Comparison of ENCODE assay signal across 8 mouse cellular contexts in the genomic region with DNA sequence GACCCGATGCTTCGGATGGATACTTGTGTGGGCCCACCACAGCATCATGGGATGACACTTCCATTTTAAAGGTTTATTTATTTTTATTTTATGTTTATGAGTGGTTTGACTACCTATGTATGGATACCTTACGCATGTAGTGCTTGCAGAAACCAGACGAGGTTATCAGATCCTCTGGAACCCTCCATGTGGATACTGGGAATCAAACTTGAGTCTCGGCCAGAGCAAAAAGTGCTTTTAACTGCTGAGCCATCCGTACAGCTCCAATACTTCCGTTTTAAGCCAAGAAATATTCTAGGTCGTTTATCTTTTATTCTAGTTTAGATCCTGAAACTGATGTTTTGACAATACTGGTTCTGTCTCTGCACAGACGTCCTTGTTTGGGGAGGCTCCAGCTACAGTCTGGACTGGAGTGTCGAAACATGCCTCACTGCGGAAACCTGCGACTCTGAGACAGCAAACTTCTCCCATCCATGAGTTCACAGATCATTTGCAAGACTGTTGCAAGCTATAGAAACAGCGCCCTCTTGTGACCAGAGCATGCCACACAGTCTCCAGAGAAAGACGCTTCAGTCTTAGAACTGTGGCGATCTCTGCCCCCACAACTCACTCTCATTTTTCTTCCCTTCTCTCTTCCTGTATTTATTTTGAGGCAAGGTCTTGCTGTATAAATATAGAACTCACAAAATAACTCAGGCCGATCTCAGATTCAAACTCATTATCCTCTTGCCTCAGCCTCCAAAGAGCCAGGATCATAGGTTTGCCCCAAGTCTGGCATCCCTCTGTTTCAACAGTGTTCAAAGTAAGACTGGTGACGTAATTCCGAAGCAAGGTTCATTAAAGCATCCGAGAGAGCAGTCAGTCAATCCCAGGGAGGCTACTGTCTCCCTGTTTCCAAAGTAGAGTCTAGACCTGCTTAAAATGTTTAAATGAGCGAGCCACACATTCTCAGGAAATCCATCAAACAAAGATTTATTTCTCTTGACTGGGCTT. TPM values are rescaled to one million over a fixed set of nuclear protein-coding genes. Genes with fewer than 3 reads are reported as not detected.
A peak's percentile ranks its signal among the peaks of the same experiment; 100 is the strongest.
DNase-seq lines count a peak whose midpoint lies in the region; ATAC-seq and TF ChIP-seq lines count a peak whose summit lies in the region.

No protein-coding gene starts in this region.

- H3K9me3 ChIP-seq in forebrain, embryonic 11.5 days (ENCODE audit: control insufficient read depth, low read length) = no peaks in the 10 kb centered on the region
- H3K9me3 ChIP-seq in heart, embryonic 16.5 days (replicated peaks; ENCODE audit: control insufficient read depth, low read length) = no peaks in the 10 kb centered on the region
- H3K9me3 ChIP-seq in liver, embryonic 14.5 days (ENCODE audit: control insufficient read depth, low read length) = no peaks in the 10 kb centered on the region
- H3K9me3 ChIP-seq in neural tube, embryonic 11.5 days (ENCODE audit: control insufficient read depth, low read length) = no peaks in the 10 kb centered on the region
- no peaks in the 10 kb centered on the region for H3K9me3 ChIP-seq in stomach, embryonic 16.5 days (replicated peaks; ENCODE audit: control insufficient read depth, low read length)

- H3K4me2 ChIP-seq in forebrain, embryonic 11.5 days (ENCODE audit: low read depth, low read length, severe bottlenecking) = 0 out of 2 replicates have a peak overlapping the region, but pooled peaks have one; percentile 15
- peak overlapping the region; percentile 28; the same call in 1 of the 2 replicates for H3K4me2 ChIP-seq in heart, embryonic 16.5 days (ENCODE audit: low read depth, low read length)
- peak overlapping the region; percentile 11; the same call in 1 of the 2 replicates for H3K4me2 ChIP-seq in liver, embryonic 14.5 days (ENCODE audit: low read depth)
- H3K4me2 ChIP-seq in neural tube, embryonic 11.5 days (ENCODE audit: low read depth) = no peak overlapping the region
- peak overlapping the region; percentile 32; the same call in 1 of the 2 replicates for H3K4me2 ChIP-seq in stomach, embryonic 16.5 days (ENCODE audit: low read depth, low read length)

- H3K27ac ChIP-seq in forebrain, embryonic 11.5 days (ENCODE audit: low read depth, low read length) = no peak overlapping the region
- H3K27ac ChIP-seq in heart, embryonic 16.5 days (ENCODE audit: low read length) = no peak overlapping the region
- H3K27ac ChIP-seq in liver, embryonic 14.5 days = no peak overlapping the region
- H3K27ac ChIP-seq in neural tube, embryonic 11.5 days (ENCODE audit: low read depth, low read length) = no peak overlapping the region
- H3K27ac ChIP-seq in stomach, embryonic 16.5 days (ENCODE audit: low read length) = no peak overlapping the region

- TF ChIP-seq EP300 in liver, embryonic 14.5 days (IDR thresholded peaks at IDR 0.05; ENCODE audit: low read depth) = no peak

- peak; percentile 84 to 89 for DNase-seq in CD8-positive naive resting alpha-beta T cell, adult 2 months (ENCODE audit: low read depth in 2 of 2, low spot score in 2 of 2)
- DNase-seq in c-Kit-positive CD71-negative TER-119-negative erythroid progenitor cells, embryonic 14.5 days (ENCODE audit: low read depth) = peak; percentile 90
- DNase-seq in forebrain, embryonic 11.5 days (ENCODE audit: low spot score) = peak; percentile 89
- DNase-seq in kidney, postnatal 25 days = peak; percentile 89 to 96
- peak; percentile 59 to 67 (median 64) for DNase-seq in liver, embryonic 14.5 days (ENCODE audit: low read depth in 3 of 3, low spot score in 3 of 3)
- peak; percentile 87 for DNase-seq in neural tube, embryonic 11.5 days (ENCODE audit: low spot score)

- no peak overlapping the region for H3K4me3 ChIP-seq in forebrain, embryonic 11.5 days (ENCODE audit: low read depth, low read length)
- no peak overlapping the region for H3K4me3 ChIP-seq in heart, embryonic 16.5 days (ENCODE audit: low read length)
- 0 out of 4 replicates have a peak overlapping the region, but pooled peaks of 1 of the 2 experiments have one; percentile 2 for H3K4me3 ChIP-seq in liver, embryonic 14.5 days (ENCODE audit: insufficient read depth in 1 of 2, low read depth in 2 of 2, low read length in 2 of 2)
- no peak overlapping the region for H3K4me3 ChIP-seq in neural tube, embryonic 11.5 days (ENCODE audit: low read depth, low read length)
- no peak overlapping the region for H3K4me3 ChIP-seq in stomach, embryonic 16.5 days (replicated peaks; ENCODE audit: low read length)

- no peaks in the 10 kb centered on the region for H3K4me1 ChIP-seq in forebrain, embryonic 11.5 days (replicated peaks; ENCODE audit: control insufficient read depth, insufficient read depth, low read length)
- H3K4me1 ChIP-seq in heart, embryonic 16.5 days (ENCODE audit: control insufficient read depth, insufficient read depth, low read length) = peaks cover 5% of the 10 kb centered on the region; the same call in 1 of the 2 replicates
- peaks cover 0 to 7% of the 10 kb centered on the region in 2 experiments; a peak in 2 of 4 replicates for H3K4me1 ChIP-seq in liver, embryonic 14.5 days (replicated peaks; ENCODE audit: control insufficient read depth in 2 of 2, insufficient read depth in 2 of 2, low read length in 1 of 2)
- H3K4me1 ChIP-seq in neural tube, embryonic 11.5 days (ENCODE audit: control insufficient read depth, insufficient read depth, low read length) = no peaks in the 10 kb centered on the region; the same call in 1 of the 2 replicates
- no peaks in the 10 kb centered on the region; the same call in 1 of the 2 replicates for H3K4me1 ChIP-seq in stomach, embryonic 16.5 days (ENCODE audit: control insufficient read depth, insufficient read depth, low read length)

- peak; percentile 77 for ATAC-seq in forebrain, embryonic 11.5 days (replicated peaks; ENCODE audit: low FRiP score)
- peak; percentile 49; the same call in 1 of the 2 replicates for ATAC-seq in heart, embryonic 16.5 days (replicated peaks; ENCODE audit: extremely low read depth, insufficient read depth, low FRiP score)
- ATAC-seq in liver, embryonic 14.5 days (ENCODE audit: insufficient read depth) = peak; percentile 61
- ATAC-seq in neural tube, embryonic 11.5 days (ENCODE audit: insufficient read depth, low FRiP score, low TSS enrichment) = peak; percentile 41
- peak; percentile 71 for ATAC-seq in stomach, embryonic 16.5 days (ENCODE audit: insufficient read depth, low FRiP score)

- 39% methylated on average over 20 of the region's 20 CpGs for WGBS in forebrain, embryonic 11.5 days
- WGBS in heart, embryonic 16.5 days = 25% methylated on average over 20 of the region's 20 CpGs
- 26% methylated on average over 20 of the region's 20 CpGs for WGBS in liver, embryonic 14.5 days (ENCODE audit: insufficient replicate concordance)
- WGBS in neural tube, embryonic 11.5 days = 38% methylated on average over 20 of the region's 20 CpGs
- 24% methylated on average over 20 of the region's 20 CpGs for WGBS in stomach, embryonic 16.5 days

- no peaks in the 10 kb centered on the region for H3K27me3 ChIP-seq in forebrain, embryonic 11.5 days (ENCODE audit: control insufficient read depth, insufficient read depth, low read length)
- no peaks in the 10 kb centered on the region for H3K27me3 ChIP-seq in heart, embryonic 16.5 days (ENCODE audit: control insufficient read depth, insufficient read depth, low read length)
- H3K27me3 ChIP-seq in liver, embryonic 14.5 days (ENCODE audit: control insufficient read depth, insufficient read depth, low read length) = no peaks in the 10 kb centered on the region; the same call in 1 of the 2 replicates
- H3K27me3 ChIP-seq in neural tube, embryonic 11.5 days (ENCODE audit: control insufficient read depth, insufficient read depth, low read length) = no peaks in the 10 kb centered on the region
- no peaks in the 10 kb centered on the region for H3K27me3 ChIP-seq in stomach, embryonic 16.5 days (ENCODE audit: control insufficient read depth, insufficient read depth, low read length)

- H3K36me3 ChIP-seq in forebrain, embryonic 11.5 days (ENCODE audit: control insufficient read depth, insufficient read depth, low read length) = no peaks in the 10 kb centered on the region
- H3K36me3 ChIP-seq in heart, embryonic 16.5 days (ENCODE audit: control insufficient read depth, insufficient read depth) = no peaks in the 10 kb centered on the region
- no peaks in the 10 kb centered on the region for H3K36me3 ChIP-seq in liver, embryonic 14.5 days (replicated peaks; ENCODE audit: control insufficient read depth, insufficient read depth, low read depth)
- no peaks in the 10 kb centered on the region for H3K36me3 ChIP-seq in neural tube, embryonic 11.5 days (ENCODE audit: control insufficient read depth, insufficient read depth, low read length)
- no peaks in the 10 kb centered on the region for H3K36me3 ChIP-seq in stomach, embryonic 16.5 days (ENCODE audit: control insufficient read depth, insufficient read depth, low read length)

- H3K9ac ChIP-seq in forebrain, embryonic 11.5 days (ENCODE audit: low read length) = no peak overlapping the region
- no peak overlapping the region for H3K9ac ChIP-seq in heart, embryonic 16.5 days (ENCODE audit: low read length)
- H3K9ac ChIP-seq in liver, embryonic 14.5 days (replicated peaks) = no peak overlapping the region
- no peak overlapping the region for H3K9ac ChIP-seq in neural tube, embryonic 11.5 days (ENCODE audit: low read length)
- H3K9ac ChIP-seq in stomach, embryonic 16.5 days (ENCODE audit: low read length) = no peak overlapping the region

- peak; percentile 94 for TF ChIP-seq CTCF in liver, embryonic 14.5 days (IDR thresholded peaks at IDR 0.05; ENCODE audit: low read depth)

RNA-seq across cellular contexts. Expression of a gene that starts 26.6 kb away (rescaled TPM):
- 6.4 and 7.2 TPM in 2 replicates for polyA plus RNA-seq in forebrain, embryonic 11.5 days (2014; fragmentation: Nextera tagmentation; extraction: Ambion mirVana)
- polyA plus RNA-seq in heart, embryonic 16.5 days (2015; fragmentation: Nextera tagmentation; extraction: Ambion mirVana) = 99.3 and 111 TPM in 2 replicates
- 3.5 and 4.8 TPM in 2 replicates for polyA plus RNA-seq in liver, embryonic 14.5 days (2012; rRNA removed)
- polyA plus RNA-seq in liver, embryonic 14.5 days (2014; fragmentation: Nextera tagmentation; extraction: Ambion mirVana) = 2.4 and 3.4 TPM in 2 replicates
- 7.1 and 10.4 TPM in 2 replicates for polyA plus RNA-seq in neural tube, embryonic 11.5 days (2014; fragmentation: Nextera tagmentation; extraction: Ambion mirVana)
- 42.1 and 44.4 TPM in 2 replicates for polyA plus RNA-seq in stomach, embryonic 16.5 days (2015; fragmentation: Nextera tagmentation; extraction: Ambion mirVana)

RNA-seq across cellular contexts. Expression of a gene that starts 27.4 kb away (rescaled TPM):
- polyA plus RNA-seq in forebrain, embryonic 11.5 days (2014; fragmentation: Nextera tagmentation; extraction: Ambion mirVana) = 28.9 and 35.3 TPM in 2 replicates
- 69.8 and 73.2 TPM in 2 replicates for polyA plus RNA-seq in heart, embryonic 16.5 days (2015; fragmentation: Nextera tagmentation; extraction: Ambion mirVana)
- 81.8 and 106 TPM in 2 replicates for polyA plus RNA-seq in liver, embryonic 14.5 days (2012; rRNA removed)
- 369 and 390 TPM in 2 replicates for polyA plus RNA-seq in liver, embryonic 14.5 days (2014; fragmentation: Nextera tagmentation; extraction: Ambion mirVana)
- polyA plus RNA-seq in neural tube, embryonic 11.5 days (2014; fragmentation: Nextera tagmentation; extraction: Ambion mirVana) = 36.9 and 39.2 TPM in 2 replicates
- polyA plus RNA-seq in stomach, embryonic 16.5 days (2015; fragmentation: Nextera tagmentation; extraction: Ambion mirVana) = 90.4 and 90.6 TPM in 2 replicates

RNA-seq across cellular contexts. Expression of a gene that starts 52.4 kb away (rescaled TPM):
- 1.7 and 2.5 TPM in 2 replicates for polyA plus RNA-seq in forebrain, embryonic 11.5 days (2014; fragmentation: Nextera tagmentation; extraction: Ambion mirVana)
- polyA plus RNA-seq in heart, embryonic 16.5 days (2015; fragmentation: Nextera tagmentation; extraction: Ambion mirVana) = 3.9 and 12.8 TPM in 2 replicates
- 0.04 and 0.07 TPM in 2 replicates for polyA plus RNA-seq in liver, embryonic 14.5 days (2012; rRNA removed)
- polyA plus RNA-seq in liver, embryonic 14.5 days (2014; fragmentation: Nextera tagmentation; extraction: Ambion mirVana) = 0.16 and 0.47 TPM in 2 replicates
- polyA plus RNA-seq in neural tube, embryonic 11.5 days (2014; fragmentation: Nextera tagmentation; extraction: Ambion mirVana) = 0.86 and 2.0 TPM in 2 replicates
- 0.36 and 0.52 TPM in 2 replicates for polyA plus RNA-seq in stomach, embryonic 16.5 days (2015; fragmentation: Nextera tagmentation; extraction: Ambion mirVana)
